ENCODE assay signal across 25 mouse cellular contexts in genomic region chr14:30022471-30022870, GRCm38 (mm10). TPM values are rescaled to one million over a fixed set of nuclear protein-coding genes. Genes with fewer than 3 reads are reported as not detected.
DNase-seq lines count a peak whose midpoint lies in the region; ATAC-seq and TF ChIP-seq lines count a peak whose summit lies in the region.
"Had no signal": no experiment of that assay in that cellular context is flagged by ENCODE, and none has a peak within 500 bp of the region (broad histone marks: within the 10 kb centered on the region; RNA-seq: fewer than 3 reads in every experiment).

No protein-coding gene starts in this region.

- 75% methylated on average over 6 of the region's 6 CpGs for WGBS in kidney, adult 2 months
- WGBS in thymus, adult 2 months = 12% methylated on average over 6 of the region's 6 CpGs

- no peak overlapping the region for H3K27ac ChIP-seq in kidney, adult 2 months (ENCODE audit: insufficient read depth, low read depth, low read length)
- peak overlapping the region; percentile 85 for H3K27ac ChIP-seq in thymus, adult 2 months (ENCODE audit: control insufficient read depth, insufficient read depth, low read length)
- H3K27ac ChIP-seq: forebrain, embryonic 10.5 days; heart, embryonic 15.5 days; hindbrain, embryonic 14.5 days; left cerebral cortex, adult 2 months; limb, embryonic 12.5 days; midbrain, embryonic 12.5 days; neural tube, embryonic 12.5 days had no signal

- H3K4me3 ChIP-seq in kidney, adult 2 months (ENCODE audit: insufficient read depth, low read depth, low read length) = no peak overlapping the region
- H3K4me3 ChIP-seq in thymus, adult 2 months (ENCODE audit: control insufficient read depth, insufficient read depth, low read length) = no peak overlapping the region
- H3K4me3 ChIP-seq: forebrain, embryonic 10.5 days; heart, embryonic 15.5 days; left cerebral cortex, adult 2 months; limb, embryonic 12.5 days; midbrain, embryonic 12.5 days; neural tube, embryonic 12.5 days had no signal

- peak; percentile 56 for DNase-seq in kidney, adult 2 months
- no peak for DNase-seq in kidney, adult 11 months
- peak; percentile 42 for DNase-seq in thymus, adult 2 months
- peak; percentile 60 for DNase-seq in thymus, postnatal 4 days
- DNase-seq in natural killer cell, adult 2 months (ENCODE audit: low spot score in 2 of 2) = no peak
- no peak for DNase-seq in heart, adult 11 months
- DNase-seq: adrenal gland, postnatal 14 days; cerebellum, postnatal 10 days; gastrocnemius, postnatal 36 days; heart, postnatal 36 days; kidney, adult 8-10 months; kidney, postnatal 10 days; lung, adult 18-20 months; lung, postnatal 10 days had no signal

- H3K27me3 ChIP-seq in kidney, adult 2 months (replicated peaks; ENCODE audit: control insufficient read depth, insufficient read depth, low read length) = no peaks in the 10 kb centered on the region
- no peaks in the 10 kb centered on the region for H3K27me3 ChIP-seq in thymus, adult 2 months (ENCODE audit: control insufficient read depth, insufficient read depth, low read length)
- H3K27me3 ChIP-seq: heart, embryonic 15.5 days; limb, embryonic 12.5 days; midbrain, embryonic 12.5 days; neural tube, embryonic 12.5 days had no signal

- TF ChIP-seq CTCF in kidney, adult 2 months (conservative IDR thresholded peaks at IDR 0.05; ENCODE audit: insufficient read depth, insufficient read length, low read depth, low read length) = no peak
- no peak for TF ChIP-seq CTCF in thymus, adult 2 months (IDR thresholded peaks at IDR 0.05; ENCODE audit: borderline replicate concordance, control insufficient read depth, extremely low read depth, insufficient read depth, low read length, poor library complexity)

- peak; percentile 50 to 64; a peak in 3 of 4 replicates for ATAC-seq in hematopoietic stem cell, adult 5-6 weeks (replicated peaks in 1 of 2; ENCODE audit: insufficient read depth in 1 of 2, low FRiP score in 2 of 2, low TSS enrichment in 1 of 2, low read depth in 1 of 2, poor library complexity in 2 of 2, severe bottlenecking in 2 of 2)
- ATAC-seq: forebrain, embryonic 16.5 days; inflammation-experienced regulatory T-cells, adult 6 months had no signal

- H3K36me3 ChIP-seq in kidney, adult 2 months (ENCODE audit: control insufficient read depth, insufficient read depth, low read length) = no peaks in the 10 kb centered on the region
- no peaks in the 10 kb centered on the region for H3K36me3 ChIP-seq in thymus, adult 2 months (ENCODE audit: control insufficient read depth, insufficient read depth, low read length)
- H3K36me3 ChIP-seq: forebrain, embryonic 10.5 days; heart, embryonic 15.5 days; limb, embryonic 12.5 days; midbrain, embryonic 12.5 days; neural tube, embryonic 12.5 days had no signal

- TF ChIP-seq POLR2A in kidney, adult 2 months (IDR thresholded peaks at IDR 0.05; ENCODE audit: low read depth, low read length) = no peak
- TF ChIP-seq POLR2A in thymus, adult 2 months (IDR thresholded peaks at IDR 0.05; ENCODE audit: control insufficient read depth, extremely low read depth, insufficient read depth, low read length, poor library complexity) = no peak

- H3K4me1 ChIP-seq in kidney, adult 2 months (ENCODE audit: control insufficient read depth, insufficient read depth, low read length) = peaks cover 38% of the 10 kb centered on the region
- peaks cover 59% of the 10 kb centered on the region for H3K4me1 ChIP-seq in thymus, adult 2 months (replicated peaks; ENCODE audit: control insufficient read depth, insufficient read depth, low read length)
- H3K4me1 ChIP-seq: heart, embryonic 15.5 days; midbrain, embryonic 12.5 days; neural tube, embryonic 12.5 days had no signal

RNA-seq across cellular contexts. Expression of gene Chdh, which starts 13.6 kb away (rescaled TPM):
- 112 and 135 TPM in 2 replicates for polyA plus RNA-seq in kidney, adult 2 months (2012; rRNA removed)
- total RNA-seq in hematopoietic stem cell, adult 5-6 weeks (2017) = 10.5 and 14.8 TPM in 2 replicates
- polyA plus RNA-seq in thymus, adult 2 months (2012; rRNA removed) = 51.3 and 59.5 TPM in 2 replicates
- polyA plus RNA-seq: embryonic facial prominence, embryonic 11.5 days; forebrain, embryonic 10.5 days had no signal

RNA-seq across cellular contexts. Expression of gene Il17rb, which starts 13.8 kb away (rescaled TPM):
- polyA plus RNA-seq in kidney, adult 2 months (2012; rRNA removed) = 6.7 and 7.3 TPM in 2 replicates
- 3.4 and 3.6 TPM in 2 replicates for total RNA-seq in hematopoietic stem cell, adult 5-6 weeks (2017)
- 50.9 and 57.3 TPM in 2 replicates for polyA plus RNA-seq in thymus, adult 2 months (2012; rRNA removed)
- total RNA-seq: gastrocnemius, postnatal 36 days; heart, postnatal 36 days had no signal

RNA-seq across cellular contexts. Expression of gene Actr8, which starts 44.3 kb away (rescaled TPM):
- polyA plus RNA-seq in kidney, adult 2 months (2012; rRNA removed) = 20.1 and 22.2 TPM in 2 replicates
- 38.1 and 40.5 TPM in 2 replicates for total RNA-seq in hematopoietic stem cell, adult 5-6 weeks (2017)
- polyA plus RNA-seq in thymus, adult 2 months (2012; rRNA removed) = 27.8 and 30.2 TPM in 2 replicates

RNA-seq across cellular contexts. Expression of gene Selenok, which starts 54.4 kb away (rescaled TPM):
- polyA plus RNA-seq in kidney, adult 2 months (2012; rRNA removed) = 49.4 and 68.3 TPM in 2 replicates
- total RNA-seq in hematopoietic stem cell, adult 5-6 weeks (2017) = 309 and 371 TPM in 2 replicates
- polyA plus RNA-seq in thymus, adult 2 months (2012; rRNA removed) = 28.5 and 32.5 TPM in 2 replicates

Comparison
In these comparisons a context has a peak if more than half of its experiments do, and no peak if none do; other contexts are left out.
1. DNase-seq: peak in kidney, adult 2 months (single experiment), thymus, adult 2 months (single experiment) and thymus, postnatal 4 days (single experiment); none in kidney, adult 11 months (single experiment), natural killer cell, adult 2 months (0 of 2) and heart, adult 11 months (single experiment).